Mouse (Mus musculus) heart, postnatal 25 days (tissue): ENCODE measurements around the gene Lrrc57. TPM values are rescaled to one million over a fixed set of nuclear protein-coding genes. Genes with fewer than 3 reads are reported as not detected.
A peak's percentile ranks its signal among the peaks of the same experiment; 100 is the strongest.
"Not testable (repeated sequence)": the region's sequence is repeated elsewhere in the genome, so short reads cannot be mapped to it uniquely, and the experiment has no call there.

Experiments used
- DNase-seq: peaks from one replicate; pipeline ENCODE4 v3.0.0; 2022; ENCODE audit warnings: low spot score
- intact Hi-C: fragments of 180-260 bp; cut with DNase I; formaldehyde crosslinking; loops from one replicate; pipeline ENCODE4 v1.15.1; 2025
- total RNA-seq, 2 experiments: library from RNA; stranded (reverse); gene quantifications; 2 replicates each; pipeline ENCODE4 v1.2.3; 2021

Gene Lrrc57
- total RNA-seq, 2 experiments from 2014 or later: 14.6 to 15.3 TPM

DNA sequence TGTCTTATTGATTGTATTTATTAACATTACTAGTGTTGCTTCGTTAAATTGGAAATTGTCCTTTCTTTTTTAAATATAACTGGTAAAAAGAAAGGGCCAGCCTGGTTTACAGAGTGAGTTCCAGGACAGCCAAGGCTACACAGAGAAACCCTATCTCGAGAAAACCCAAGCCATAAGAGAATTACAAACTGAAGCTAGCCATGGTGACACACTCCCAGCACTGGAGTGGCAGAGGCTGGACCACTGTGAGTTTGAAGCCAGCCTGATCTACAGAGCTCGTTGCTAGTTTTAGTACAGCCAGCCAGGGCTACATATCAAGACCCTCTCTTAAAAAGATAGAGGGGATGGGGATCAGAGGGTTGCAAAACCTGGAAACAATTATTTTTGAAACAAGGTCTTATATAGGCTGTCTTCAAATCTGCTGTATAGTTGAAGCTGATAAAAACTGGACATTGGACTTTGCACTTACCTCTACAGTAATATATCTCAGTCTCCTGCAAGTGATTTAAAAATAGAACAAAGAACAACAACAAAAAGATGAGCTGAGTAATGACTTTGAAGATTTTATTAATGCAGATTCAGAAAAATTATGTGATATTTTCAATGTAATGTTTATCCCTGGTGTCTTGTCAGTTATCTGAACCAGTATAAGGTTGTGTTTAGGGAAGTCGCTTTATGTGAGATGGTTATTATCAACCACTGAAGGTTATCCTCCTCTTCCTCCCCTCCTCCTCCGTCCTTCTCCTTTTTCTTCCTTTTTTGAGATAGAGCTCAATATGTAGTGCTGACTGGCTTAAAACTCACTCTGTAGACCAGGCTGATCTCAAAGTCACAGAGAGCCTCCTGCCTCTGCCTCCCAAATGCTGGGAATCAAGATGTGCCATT is 7.2 kb upstream of the Lrrc57 start:
- intact Hi-C loops: no loop called here
- DNase-seq: no peak

GRCm38 (mm10) chr2:120606021-120606690 is 3.2 kb downstream of the Lrrc57 start:
- intact Hi-C loops: loop anchor here (5.0 kb wide), 3 partner anchors 39 to 129 kb away; partner anchors contain the start of gene Snap23

GRCm38 (mm10) chr2:120599506-120599905 is 9.8 kb downstream of the Lrrc57 start:
- DNase-seq: no peak
- intact Hi-C loops: no loop called here

More at GRCm38 (mm10) chr2:120606021-120606690, 3.2 kb downstream of the Lrrc57 start:
- no peak for DNase-seq

DNA sequence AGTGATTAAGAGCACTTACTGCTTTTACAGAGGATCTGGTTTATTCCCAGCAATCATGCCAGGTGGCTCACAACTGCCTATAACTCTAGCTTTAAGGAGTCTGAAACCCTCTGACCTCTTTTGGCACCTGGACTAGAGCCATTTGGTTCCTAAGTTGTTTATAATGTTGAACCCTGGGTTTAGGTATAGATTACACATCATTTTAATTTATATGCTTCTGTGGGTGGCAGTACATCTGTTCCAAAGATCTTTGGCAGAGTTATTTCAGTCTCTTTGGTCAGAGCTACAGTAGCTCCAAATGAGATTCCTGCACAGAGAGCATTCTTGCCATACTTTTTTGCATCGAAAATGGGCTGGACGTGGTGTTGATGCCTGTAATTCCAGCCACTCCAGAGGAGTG is 11.6 kb downstream of the Lrrc57 start:
- DNase-seq: no peak
- intact Hi-C loops: no loop called here

- no peak for DNase-seq
- intact Hi-C loops: no loop called here
Observed at GRCm38 (mm10) chr2:120592227-120592626, 17.1 kb downstream of the Lrrc57 start.

GRCm38 (mm10) chr2:120589759-120590158 is 19.6 kb downstream of the Lrrc57 start:
- DNase-seq: no peak
- intact Hi-C loops: no loop called here

GRCm38 (mm10) chr2:120578286-120578685 is 31.0 kb downstream of the Lrrc57 start:
- DNase-seq: no peak
- intact Hi-C loops: loop anchor here (5.0 kb wide), 1 partner anchor 41 kb away; no protein-coding TSS in a partner anchor

GRCm38 (mm10) chr2:120577799-120578198 is 31.5 kb downstream of the Lrrc57 start:
- intact Hi-C loops: loop anchor here (5.0 kb wide), 1 partner anchor 40 kb away; no protein-coding TSS in a partner anchor
- DNase-seq: no peak

DNA sequence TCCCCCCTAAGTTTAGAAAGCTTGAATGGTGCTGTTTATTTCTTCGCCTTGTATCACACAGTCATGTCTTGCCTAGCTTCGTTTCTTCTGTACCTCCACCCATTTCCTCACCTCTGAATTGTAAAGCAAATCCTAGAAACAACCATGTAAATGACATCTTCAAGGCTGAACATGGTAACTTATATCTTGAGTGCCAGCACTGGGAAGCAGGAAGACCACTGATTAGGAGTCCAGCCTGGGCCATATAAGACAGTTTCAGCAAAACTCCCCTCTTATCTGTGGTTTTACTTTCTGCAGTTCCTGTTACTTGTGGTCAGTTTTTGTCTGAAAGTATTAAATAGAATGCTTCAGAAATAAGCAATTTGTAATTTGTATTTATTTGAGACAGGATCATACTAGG is 33.3 kb downstream of the Lrrc57 start:
- no peak for DNase-seq
- intact Hi-C loops: loop anchor here (5.0 kb wide), 1 partner anchor 39 kb away; no protein-coding TSS in a partner anchor

GRCm38 (mm10) chr2:120575121-120575520 is 34.2 kb downstream of the Lrrc57 start:
- no peak for DNase-seq
- intact Hi-C loops: loop anchor here (5.0 kb wide), 1 partner anchor 38 kb away; no protein-coding TSS in a partner anchor

DNA sequence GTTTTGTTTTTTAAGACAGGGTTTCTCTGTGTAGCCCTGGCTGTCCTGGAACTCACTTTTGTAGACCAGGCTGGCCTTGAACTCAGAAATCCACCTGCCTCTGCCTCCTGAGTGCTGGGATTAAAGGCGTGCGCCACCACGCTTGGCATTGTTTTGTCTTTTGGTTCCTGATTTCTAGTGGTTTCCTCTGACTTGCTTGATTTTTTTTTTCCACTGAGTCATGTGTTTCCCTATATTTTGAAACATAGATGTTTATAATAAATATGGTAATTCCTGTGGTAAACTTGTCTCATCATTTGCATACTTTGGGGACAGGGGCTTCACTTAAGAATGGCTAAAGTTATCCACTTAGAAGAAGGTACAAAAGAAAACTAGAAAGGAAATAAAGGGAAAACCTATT is 37.2 kb downstream of the Lrrc57 start:
- intact Hi-C loops: not testable (repeated sequence)

GRCm38 (mm10) chr2:120571081-120571480 is 38.2 kb downstream of the Lrrc57 start:
- DNase-seq: no peak
- intact Hi-C loops: no loop called here

More for the DNA sequence above, 37.2 kb downstream of the Lrrc57 start:
- not testable (repeated sequence) for DNase-seq

DNA sequence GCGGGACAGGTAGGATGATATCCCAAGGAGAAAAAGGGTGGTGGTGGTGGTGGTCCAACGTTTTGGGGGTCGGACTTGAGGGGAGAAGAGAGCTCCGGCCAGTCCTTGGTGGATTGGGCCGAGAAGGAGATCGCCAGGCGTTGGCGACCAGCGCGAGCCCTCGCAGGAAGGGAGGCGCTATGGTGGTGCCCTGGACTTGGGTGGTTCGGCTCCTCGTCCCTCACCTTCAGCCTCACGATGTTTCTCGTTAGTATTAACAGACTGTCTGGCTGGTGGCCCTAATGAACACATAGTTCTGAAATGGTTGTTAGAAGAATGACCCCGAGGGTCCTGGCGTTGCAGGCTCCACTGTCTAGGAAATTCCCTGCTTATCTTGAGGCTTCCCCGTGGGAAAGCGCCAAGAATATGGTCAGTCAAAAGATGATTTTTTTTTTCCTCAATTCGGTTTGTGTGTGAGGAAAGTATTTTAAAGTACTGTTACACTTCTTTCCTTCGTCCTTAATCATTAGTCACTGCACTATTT is 41.5 kb downstream of the Lrrc57 start:
- DNase-seq: no peak
- intact Hi-C loops: loop anchor here (5.0 kb wide), 1 partner anchor 39 kb away; the partner anchor contains the start of genes Haus2 and Lrrc57

DNA sequence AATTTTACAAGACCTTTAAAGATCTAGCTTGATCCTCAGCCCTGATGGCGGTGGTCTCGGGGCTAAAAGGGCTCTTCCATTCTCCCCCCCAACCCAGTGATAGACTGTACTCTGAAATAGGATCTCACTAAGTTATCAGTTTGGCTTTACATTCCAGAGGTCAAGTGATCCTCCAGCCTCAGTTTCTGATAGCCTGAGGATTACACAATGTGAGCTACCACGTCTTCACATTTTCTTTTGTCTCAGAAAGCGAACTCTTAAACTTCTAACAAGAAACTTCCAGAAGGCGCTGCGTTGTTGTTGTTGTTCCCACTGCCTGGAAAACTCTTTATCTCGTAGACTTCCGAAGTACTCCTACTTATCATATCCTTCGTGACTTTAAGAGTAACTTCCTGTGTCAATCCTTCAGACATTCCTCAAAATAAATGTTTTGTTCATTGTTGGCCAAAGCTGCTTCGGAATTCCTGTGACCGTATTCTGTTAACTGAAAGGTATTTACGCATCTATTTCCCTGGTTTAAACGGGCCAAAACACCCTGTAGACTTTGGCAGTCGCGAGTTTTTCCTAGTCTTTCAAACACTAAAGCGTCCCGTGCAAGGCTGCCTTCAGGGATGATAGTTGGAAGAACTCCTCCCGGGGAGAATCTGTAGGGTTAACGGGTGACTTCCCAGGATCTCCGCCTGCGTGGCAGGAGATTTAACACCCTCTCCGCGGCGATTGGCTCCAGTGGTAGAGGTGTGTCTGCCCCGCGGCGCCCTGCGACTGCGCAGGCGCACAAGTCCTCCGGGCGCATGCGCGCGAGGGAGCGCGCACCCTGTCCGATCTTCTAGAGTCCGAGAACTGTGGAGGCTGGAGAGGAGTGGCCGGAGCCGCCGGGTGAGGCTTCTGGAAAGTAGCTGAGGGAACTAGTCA is 42.2 kb downstream of the Lrrc57 start, which contains the start of gene Snap23:
Gene Snap23 (plus strand): TSS at position 786 of the 912 bp plus-strand sequence.
- intact Hi-C loops: loop anchor here (5.0 kb wide), 1 partner anchor 40 kb away; the partner anchor contains the start of genes Haus2 and Lrrc57
- DNase-seq: peak; percentile 96

- intact Hi-C loops: loop anchor here (5.0 kb wide), 1 partner anchor 42 kb away; the partner anchor contains the start of genes Haus2 and Lrrc57
- DNase-seq: no peak
Observed at GRCm38 (mm10) chr2:120565363-120565762, 44.0 kb downstream of the Lrrc57 start.

DNA sequence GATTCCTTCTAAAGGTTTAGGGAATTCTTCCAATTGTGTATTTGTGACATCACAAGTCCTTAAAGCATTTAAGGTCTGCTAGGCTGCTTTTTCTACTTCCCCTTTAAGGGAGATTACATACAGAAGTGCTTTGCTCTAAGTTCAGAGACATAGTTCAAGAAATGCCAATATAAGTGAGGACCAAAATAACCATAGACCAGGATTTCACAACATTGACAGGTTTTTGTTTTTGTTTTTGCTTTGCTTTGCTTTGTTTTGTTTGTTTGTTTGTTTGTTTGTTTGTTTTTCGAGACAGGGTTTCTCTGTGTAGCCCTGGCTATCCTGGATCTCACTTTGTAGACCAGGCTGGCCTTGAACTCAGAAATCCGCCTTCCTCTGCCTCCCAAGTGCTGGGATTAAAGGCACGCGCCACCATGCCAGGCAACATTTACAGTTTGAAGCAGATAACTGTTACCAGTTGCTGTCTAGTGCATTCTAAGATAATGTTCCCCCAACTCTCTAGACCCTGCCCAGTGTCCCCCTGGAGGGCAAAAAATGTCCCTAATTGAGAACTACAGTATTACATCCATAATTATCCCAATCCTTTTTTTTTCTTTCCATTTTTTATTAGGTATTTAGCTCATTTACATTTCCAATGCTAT is 44.7 kb downstream of the Lrrc57 start:
- intact Hi-C loops: loop anchor here (5.0 kb wide), 1 partner anchor 43 kb away; the partner anchor contains the start of genes Haus2 and Lrrc57
- not testable (repeated sequence) for DNase-seq

DNA sequence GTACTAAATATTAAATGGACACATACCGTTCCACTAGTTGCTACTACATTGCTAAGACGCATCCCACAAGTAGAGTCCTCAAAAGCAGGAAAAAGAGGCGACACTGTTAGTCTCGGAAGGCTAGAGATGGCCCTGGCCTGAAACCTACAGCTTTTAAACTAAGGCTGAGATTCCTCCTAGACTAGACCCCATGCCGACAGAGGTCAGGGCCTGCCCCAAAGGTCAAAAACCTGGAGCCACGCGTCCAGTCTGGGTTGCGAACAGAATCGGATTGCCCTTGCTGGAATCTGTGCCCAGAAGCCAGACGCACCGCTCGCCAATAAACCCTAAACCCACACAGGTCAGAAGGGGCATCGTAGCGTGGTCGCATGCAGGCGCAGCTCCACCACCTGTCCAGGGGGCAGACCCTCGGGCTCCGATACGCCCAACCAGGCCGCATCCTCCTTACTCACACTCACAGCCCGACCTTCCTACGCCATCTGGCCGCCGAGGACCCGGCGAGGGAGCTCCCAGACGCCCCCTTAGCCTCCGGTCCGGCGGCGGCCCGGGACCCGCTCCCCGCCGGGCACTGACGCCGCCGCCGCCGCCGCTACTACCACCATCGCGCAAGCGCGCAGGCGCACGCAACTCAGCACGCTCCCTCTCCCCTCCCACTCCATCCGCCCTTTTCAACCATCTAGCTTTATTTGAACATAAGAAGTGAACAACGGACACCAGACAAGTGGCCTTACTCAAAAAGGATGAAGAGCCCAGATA is 45.9 kb downstream of the Lrrc57 start, which contains the start of gene Zfp106:
Gene Zfp106 (minus strand): TSS at position 609 of the 756 bp plus-strand sequence.
- peak; percentile 78 for DNase-seq
- intact Hi-C loops: no loop called here

- intact Hi-C loops: no loop called here
- DNase-seq: no peak
Observed at GRCm38 (mm10) chr2:120562859-120563234, 46.5 kb downstream of the Lrrc57 start.
